Mouse (Mus musculus): ENCODE measurements around the gene F11r.
A peak's percentile ranks its signal among the peaks of the same experiment; 100 is the strongest.

Gene F11r

DNA sequence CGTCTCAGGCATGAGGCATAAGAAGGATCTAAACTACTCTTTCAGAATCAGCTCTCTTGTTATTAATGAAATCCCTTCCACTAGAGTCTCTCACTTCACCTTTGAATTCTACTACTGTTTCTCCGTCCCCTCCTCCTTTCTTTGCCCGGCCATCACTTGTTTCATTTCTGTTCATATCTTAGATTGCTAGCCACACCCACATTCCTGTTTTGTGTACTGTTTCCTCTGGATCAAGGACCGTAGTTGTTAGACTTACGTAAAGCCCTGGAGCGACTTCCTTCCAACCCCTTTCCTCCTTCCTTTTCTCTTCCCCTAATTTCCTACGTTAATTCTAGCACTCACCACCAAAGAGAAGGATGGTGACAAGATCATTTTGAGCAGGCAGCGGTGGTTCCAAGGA lies 1.7 kb downstream of the F11r start:
- DNase-seq, result peak in 1 of 2 experiments; percentile 33

DNA sequence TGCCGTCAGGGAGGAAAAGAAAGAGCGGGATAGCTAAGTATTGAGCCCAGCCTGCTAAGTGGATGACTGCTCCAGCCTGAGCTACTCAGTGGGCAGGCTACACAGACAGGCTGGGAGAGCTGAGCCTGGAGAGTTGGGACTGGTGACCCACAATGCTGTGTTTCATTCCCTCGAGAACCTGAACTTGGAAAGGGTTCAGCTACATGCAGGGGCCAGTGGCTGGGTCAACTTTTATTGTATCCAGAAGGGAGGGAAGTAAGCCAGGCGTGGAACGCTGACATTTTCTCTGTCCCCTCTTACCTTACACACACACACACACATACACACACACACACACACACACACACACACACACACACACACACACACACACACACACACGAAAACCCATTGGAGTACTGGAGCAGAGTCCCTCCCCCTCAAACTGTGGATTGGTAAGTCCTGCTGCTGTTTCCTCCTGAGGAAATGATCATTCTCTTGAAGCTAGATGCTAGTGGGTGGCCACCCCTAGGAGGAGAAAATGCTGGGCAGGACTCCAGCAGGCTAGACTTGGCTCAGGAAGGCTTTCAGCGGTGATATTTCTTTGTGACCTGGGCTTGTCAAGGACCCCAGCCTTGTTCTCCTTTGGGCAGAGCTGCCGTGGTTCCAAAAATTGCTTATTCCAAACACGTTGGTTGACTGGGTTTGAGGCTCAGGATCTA lies 2.8 kb downstream of the F11r start:
- DNase-seq, result peak; percentile 90 to 93

DNA sequence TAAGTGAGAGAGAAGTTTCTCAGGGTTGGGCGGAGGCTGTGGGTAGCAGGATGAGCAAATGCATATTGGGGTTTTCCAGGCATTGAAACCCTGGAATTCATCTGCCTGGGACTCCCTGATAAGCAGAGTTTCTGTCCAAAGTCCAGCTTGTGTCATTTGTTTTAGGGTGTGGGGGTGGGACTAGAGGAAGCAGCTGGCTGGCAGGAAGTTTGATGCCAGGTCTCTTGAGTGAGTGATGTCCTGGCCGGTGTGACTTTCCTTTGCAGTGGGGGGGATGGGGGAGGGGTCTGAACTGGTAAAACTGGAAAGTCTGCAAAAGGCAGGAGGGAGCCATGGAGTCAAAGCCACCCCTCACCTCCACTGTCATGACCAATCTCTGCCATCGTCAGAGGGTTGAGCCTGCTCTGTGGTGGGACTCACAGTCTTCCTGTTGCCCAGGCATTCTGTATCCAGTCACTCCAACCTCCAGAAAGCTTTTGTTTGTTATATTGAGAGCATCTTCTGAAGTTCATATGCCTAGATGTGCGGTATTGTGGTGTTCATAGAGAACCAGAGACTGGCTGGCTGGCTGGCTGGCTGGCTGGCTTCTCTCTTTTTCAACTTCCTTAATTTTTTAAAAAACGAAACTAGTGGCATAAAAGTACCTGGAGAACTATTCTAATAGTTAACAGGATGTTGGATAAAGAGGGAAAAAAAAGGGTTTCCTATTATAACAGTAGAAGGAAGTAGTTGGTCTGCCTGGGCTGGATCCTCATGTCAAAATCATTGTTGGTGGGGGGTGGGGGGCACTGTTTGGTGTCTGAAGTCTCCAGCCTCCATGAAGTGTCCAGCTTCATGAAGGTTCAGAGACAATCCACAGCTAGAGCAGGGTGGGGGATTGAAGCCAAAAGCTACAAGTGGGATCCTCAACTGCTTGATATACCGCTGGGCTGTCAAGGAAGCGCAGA lies 4.4 kb downstream of the F11r start:
- peak; percentile 63 to 76 for DNase-seq

DNA sequence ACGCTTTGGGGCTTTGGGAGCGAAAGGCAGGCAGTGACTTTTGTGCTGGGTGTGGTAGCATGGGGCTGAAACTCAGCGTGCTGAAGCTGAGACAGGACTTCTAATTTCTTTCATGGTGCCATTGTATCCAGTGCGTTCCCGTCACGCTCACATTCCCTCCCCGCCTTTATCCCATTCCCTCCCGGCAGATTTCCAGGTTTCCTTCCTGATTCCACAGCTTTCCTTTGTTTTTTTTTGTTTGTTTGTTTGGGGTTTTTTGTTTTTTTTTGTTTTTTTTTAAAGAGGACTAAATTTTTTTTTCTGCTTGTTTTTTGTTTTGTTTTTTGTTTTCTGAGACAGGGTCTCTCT lies 5.1 kb downstream of the F11r start:
- DNase-seq, result peak; percentile 50 to 52

DNA sequence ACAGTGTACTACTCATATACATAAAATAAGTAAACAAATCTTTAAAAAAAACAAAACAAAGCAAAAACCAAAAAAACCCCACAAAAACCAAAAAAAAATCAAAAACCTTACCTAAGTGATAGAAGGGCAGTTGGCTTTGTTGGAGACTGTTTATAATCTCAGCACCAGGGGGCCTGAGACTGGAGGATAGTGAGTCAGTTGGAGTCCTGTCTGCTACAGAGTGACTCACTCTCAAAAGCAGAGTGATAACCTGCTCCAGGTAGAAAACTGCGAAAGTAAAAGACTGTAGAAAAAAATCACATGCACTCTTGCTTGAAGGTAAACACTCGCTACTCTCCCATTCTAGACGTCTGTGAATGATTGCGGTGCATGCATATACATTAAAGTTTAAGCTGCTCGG lies 7.7 kb downstream of the F11r start:
- no peak for DNase-seq

DNA sequence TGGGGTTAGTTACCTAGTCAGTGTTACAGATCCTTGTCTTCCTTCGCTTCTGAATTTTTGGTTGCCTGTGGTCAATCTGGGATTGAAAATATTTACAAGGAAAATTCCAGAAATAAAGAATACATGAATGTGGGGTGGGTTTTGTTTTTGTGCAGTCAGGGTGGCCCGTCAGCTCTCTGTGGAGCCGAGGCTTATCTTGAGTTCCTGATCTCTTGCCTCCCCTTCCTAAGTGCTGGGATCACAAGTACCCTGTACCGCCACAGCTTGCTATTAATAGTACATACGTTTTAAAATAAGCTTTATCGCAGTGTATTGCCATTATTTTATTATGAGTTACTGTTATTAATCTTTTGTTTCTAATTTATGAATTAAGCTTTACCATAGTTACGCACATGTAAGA lies 9.5 kb downstream of the F11r start:
- no peak for DNase-seq

DNA sequence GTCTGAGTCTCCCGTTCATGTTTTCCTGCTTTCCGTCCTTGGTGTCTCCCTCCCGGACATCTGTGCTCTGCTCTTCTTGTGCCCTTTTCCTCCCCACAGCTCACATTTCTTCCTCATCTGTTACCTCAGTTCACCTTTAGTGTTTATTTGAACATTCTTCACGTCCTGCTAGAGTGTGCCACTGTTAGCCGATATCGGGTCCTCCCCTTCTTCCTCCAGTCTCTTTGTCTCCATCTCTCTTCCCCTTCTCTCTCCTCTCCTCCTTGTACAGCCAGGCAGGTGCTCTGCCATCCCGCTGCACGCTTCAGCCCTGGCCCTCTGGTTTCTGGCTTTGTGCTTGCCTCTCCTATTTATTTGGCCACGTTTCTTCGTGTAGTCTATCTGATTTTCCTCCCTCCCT lies 10.4 kb downstream of the F11r start:
- no peak for DNase-seq

DNA sequence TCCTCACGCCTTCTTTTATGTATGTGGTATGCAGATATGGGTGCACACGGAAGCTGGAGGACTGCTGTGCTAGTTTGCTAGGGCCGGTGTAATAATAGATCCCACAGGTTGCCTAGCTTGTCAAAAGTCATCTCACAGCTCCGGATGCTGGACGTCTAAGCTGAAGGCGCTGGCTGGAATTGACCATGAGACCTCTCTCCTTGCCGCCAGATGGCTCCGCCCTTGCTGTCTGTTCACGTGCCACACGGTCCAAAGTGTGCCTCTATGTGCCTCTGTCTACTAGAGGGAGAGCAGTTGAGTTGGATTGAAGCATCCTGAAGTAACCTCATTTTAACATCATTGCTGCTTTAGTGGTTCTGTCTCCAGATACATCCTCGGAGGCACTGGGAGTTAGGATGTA lies 12.7 kb downstream of the F11r start:
- peak; percentile 43 to 65 for DNase-seq

DNA sequence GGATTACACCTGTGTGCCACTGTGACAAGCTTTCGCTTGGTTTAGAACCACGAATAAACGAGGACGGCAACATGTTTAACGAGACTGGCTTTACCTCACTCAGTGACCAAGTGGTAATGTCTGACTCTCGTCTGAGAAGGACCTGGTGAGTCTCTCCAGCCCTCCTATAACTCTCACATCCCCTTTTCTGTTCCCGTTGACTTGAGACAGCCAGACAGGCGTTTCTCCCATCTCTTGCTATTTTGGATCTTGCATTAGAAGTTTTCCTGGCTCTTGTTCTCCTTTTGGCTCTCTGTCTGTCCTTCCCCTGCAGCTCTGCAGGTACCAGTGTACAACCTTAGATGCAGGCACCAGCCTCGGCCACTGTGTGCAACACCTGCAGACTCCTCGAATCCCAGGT lies 13.7 kb downstream of the F11r start:
- no peak for DNase-seq

DNA sequence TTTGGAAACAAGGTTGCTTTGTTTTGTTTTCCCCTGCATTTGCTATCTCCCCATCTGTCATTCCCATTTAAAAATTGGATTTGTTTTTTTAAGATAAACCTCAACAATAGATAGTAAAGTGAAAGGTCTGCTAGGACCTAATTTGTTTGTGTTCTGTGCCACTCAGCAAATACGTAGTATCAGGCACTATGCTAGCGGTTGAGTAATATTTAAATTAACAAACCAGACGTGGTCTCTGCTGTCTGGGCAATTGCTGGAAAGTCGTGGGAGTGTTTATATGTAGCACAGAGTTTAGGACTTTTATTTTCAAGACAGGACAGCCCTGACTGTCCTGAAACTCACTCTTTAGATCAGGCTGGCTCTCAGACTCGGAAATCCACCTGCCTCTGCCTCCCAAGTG lies 15.2 kb downstream of the F11r start:
- no peak for DNase-seq

DNA sequence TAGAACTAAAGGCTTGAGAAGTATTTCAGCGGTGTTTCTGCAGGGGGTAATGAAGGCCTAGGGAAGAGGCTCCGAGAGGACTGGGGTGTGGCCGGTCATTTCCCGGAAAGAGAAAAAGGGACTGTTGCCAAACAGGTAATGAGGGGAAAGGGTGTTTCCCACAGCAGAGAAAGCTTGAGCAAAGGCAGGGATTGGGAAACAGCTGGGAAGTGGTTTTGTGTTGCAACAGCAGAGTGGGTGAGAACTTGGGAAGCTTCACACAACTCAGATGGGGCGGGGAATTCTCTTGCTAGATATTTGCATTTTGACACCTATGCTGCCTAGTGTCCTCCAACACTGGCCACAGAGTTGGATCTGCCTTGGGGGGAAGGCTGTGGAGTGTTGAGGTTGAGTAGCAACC lies 15.6 kb downstream of the F11r start:
- DNase-seq, result no peak

DNA sequence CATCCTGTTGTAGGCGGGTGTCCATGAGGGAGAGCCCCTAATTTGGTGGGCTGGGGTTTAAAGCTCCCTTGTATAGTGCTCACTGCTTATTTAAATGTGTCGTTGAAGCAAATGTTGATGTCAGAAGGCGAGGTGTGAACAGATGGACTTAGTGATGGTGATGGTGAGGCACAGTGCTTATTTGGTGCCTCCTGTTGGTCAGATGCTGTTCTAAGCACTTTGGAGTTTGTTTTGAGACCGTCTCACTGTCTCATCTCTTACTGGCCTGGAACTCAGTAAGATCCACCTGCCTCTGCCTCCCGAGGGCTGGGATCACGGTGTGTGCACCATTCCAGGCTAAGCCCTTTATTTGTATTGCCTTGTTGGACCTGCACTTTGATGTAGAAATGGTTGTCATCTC lies 17.6 kb downstream of the F11r start:
- DNase-seq, result no peak

DNA sequence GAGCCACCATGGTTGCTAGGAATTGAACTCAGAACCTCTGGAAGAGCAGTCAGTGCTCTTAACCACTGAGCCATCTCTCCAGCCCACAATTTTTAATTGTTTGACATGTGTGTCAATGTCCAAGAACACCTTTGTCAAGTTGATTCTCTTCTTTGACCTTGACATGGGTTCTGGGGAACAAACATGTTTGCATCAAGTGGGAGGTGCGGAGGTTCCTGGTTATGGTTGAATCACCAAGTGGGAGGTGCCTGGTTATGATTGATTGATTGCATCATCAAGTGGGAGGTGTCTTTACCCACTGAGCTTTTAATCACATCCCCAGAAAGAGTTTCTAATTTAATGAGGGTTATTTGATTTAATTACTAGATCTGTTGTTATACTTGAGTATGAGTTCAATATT lies 20.2 kb downstream of the F11r start:
- no peak for DNase-seq

DNA sequence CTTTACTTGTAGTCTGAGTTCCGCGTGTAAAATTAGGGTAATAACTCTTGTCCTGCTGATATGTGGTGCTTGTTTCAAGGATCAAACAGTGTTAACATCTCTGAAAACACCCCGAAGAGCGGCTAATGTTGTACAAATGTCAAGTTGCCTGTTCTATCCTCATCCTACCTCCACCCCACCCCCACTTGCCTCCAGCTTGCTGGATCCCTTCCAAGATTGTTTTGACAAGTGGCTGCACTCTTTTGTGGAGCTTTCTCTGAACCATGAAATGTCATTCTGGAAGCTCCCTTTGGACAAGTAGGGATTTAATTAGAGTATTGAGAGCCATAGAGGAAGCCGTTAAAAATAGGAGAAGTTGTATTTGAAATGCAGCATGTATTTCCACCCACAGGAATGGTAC lies 22.5 kb downstream of the F11r start:
- DNase-seq, result peak; percentile 58 to 73

DNA sequence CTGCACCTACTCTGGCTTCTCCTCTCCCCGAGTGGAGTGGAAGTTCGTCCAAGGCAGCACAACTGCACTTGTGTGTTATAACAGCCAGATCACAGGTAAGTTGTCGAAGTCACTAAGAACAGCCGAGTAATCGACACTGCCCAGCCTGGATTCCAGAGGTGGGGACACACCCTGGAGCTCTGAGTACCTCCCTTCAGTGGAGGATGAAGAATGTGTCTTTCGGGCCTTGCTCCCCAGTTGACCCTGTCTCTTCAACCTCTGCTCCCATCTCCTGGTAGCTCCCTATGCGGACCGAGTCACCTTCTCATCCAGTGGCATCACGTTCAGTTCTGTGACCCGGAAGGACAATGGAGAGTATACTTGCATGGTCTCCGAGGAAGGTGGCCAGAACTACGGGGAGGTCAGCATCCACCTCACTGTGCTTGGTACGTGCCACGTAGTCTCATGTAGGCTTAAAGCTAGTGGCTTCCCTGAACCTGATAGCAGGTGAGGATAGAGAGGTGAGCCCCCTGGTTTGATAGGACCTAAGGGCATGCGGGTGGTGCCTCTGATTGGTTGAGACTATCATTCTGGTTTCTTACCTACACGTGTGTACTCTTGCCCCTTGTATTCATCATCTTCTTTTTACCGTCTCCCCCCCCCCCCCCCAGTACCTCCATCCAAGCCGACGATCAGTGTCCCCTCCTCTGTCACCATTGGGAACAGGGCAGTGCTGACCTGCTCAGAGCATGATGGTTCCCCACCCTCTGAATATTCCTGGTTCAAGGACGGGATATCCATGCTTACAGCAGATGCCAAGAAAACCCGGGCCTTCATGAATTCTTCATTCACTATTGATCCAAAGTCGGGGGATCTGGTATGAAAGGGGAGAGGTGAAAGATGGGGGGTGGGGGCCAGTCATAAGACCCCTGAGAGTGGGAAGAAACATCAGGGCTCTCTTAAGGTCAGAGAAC lies 23.5 kb downstream of the F11r start:
- DNase-seq, result no peak

DNA sequence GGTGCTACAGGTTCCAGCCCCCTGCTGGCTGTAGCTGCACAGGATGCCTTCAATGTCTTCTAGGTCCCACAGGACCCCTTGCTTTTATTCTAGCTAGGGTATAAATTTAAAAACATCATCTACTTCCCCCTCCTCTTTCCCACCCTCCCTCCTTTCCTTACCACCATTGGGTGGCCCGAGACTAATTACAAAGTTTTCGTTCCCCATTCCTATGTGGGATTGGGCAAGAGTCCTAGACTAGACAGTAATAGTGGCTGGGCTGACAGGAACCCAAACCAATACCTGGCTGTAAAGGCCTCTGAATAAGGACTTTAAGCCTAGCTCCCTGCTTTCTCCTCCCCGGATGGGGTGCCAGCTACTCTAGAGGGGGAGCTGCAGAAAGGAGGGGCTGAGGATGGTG lies 25.8 kb downstream of the F11r start:
- no peak for DNase-seq

DNA sequence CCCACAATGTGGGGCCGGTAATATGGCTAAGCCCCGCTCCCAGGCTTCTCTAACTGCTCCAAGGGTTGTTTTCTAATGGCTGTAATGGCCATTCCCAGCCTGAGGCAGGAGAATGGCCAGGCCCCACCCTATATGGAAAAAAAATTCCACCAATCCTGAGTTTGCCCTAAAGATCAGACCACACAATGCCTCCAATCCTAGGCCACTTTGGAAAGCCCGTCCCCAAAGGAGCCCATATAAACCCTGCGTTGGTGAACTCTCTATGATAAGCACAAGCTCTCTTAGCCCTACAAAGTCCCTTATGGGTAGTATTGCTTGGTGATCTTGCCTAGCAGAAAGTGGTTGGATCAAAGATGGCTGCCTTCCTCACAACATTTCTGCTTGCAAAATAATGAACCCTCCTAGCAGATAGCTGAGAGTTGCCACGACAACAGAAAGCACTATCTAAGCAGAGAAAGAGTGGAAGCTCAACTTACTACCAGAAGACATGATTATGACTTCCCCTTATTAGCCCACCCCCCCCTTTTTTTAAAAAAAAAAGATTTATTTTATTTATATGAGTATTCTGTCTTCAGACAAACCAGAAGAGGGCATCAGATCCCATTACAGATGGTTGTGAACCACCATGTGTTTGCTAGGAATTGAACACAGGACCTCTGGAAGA lies 28.5 kb downstream of the F11r start:
- DNase-seq, result no peak

DNA sequence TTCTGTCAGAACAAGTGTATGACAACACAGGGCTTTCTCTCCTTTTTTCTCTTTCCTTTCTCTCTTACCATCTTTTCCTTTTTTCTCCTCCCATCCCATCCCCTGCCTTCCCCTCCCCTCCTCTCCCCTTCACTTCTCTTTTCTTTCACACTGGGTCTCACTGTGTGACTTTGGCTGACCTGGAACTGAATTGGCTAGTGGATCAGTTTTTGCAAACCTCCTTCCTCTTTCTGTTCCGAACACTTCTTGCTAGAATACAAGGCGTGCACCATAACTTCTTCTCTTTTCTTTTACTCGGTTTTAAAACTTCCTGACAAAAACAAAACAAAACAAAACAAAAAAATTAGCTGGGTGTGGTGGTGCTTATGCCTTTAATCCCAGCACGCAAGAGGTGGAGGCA lies 29.2 kb downstream of the F11r start:
- DNase-seq, result no peak

DNA sequence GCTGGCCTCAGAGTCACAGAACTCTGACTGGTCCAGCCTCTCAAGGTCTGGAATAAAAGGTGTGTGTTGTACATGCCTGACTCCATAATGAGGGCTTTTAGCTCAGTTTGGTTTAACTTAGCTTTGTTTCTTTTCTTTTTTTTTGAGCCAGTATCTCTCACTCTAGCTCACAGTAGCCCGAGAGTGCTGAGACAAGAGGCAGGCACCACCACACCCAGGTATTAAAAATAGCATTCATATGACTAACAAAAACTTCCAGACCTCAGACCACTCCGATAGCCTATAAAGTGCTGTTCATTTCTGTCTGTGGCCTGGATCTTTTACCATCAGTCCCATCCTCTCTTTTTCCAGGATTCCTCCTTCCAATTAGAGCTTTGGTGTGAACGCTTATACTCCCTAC lies 32.3 kb downstream of the F11r start:
- no peak for DNase-seq

DNA sequence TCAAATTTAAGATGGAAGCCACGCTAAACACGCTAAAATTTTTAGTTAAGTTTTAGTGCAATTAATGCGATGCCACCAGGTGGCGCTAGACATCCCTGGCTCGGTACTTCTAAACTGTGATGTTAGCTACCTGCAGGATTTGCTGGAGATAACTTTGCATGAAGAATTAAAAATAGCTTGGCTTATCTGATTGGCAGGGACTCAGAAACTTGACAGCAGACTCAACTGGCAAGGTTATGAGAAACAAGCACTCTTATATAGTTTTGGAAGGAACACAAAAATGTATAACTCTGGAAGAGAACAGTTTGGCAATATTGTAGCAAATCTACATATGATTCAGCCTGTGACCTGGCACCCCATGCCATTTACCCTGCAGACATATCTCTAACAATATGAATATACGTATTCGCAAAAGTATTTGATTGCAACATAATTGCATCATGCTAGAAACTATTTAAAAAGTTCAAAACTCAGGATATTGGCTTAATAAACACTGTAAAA lies 33.1 kb downstream of the F11r start:
- peak; percentile 58 to 81 for DNase-seq

DNA sequence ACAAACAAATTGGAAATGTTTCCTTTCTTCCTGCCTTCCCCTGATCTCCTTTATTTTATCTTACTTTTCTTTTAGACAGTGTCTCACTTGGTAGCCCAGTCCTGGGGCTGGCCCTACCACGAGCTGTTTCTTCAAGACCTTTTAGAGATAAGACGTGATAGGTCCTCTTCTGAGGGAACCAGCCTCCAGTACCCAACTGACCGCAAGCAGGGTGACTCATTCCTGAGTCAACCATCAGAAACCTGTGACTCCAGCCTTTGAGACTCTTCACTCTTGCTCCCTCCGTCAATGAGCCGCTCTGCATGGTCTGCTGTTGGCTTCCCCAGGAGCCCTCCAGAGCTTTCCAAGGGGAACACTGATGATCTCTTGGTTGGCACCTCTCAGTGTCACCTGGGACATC lies 33.6 kb downstream of the F11r start:
- DNase-seq, result no peak

DNA sequence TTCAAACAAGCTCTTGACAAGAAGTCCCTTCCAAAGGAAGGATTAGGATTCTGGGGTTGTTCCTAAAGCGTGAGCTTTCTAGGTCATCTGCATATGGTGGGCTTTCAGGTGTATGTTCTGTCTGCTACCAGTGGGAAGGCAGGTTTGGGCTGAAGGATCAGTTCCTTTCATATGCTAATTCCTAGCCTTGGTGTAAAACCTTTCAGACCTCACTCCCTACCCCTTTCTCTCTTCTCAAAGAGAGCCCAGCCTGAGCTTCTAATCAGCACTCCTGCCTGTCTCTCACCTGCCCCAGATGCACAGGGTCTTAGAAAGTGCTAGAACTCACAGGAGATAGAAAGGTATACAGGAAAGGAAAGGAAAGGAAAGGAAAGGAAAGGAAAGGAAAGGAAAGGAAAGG lies 34.1 kb downstream of the F11r start:
- no peak for DNase-seq

Measured in kidney, postnatal 25 days (tissue).